Mouse (Mus musculus): ENCODE measurements at regions not wholly inside any gene's neighbourhood (a gene's known extent, or its start where the extent isn't known, plus 50 kb on each side); places are given as distances from the start of the nearest gene placed in this dataset.
"Not testable (repeated sequence)": the region's sequence is repeated elsewhere in the genome, so short reads cannot be mapped to it uniquely, and the experiment has no call there.

DNA sequence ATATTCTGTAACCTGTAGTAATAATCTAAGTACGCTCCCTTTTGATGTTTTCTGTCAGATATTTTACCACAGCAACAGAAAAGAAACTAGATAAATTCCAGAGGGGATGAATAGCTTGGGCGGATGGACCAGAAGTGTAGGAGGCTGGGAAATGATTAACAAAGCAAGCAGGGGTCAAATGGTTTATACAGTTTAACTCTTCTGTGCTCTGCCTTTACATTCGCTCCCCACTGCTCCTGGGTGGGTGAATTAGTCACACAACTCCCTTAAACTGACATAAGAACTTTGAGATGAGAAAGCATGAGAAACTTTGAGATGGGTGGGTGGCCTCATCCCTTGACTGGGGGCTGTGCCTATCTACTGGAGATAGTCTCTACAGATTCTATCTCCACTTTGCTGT, 235.4 kb upstream of the Rarb start:
- ATAC-seq (ENCODE audit: insufficient number of reproducible peaks, low FRiP score, low TSS enrichment, low read depth) = no peak
- H3K4me3 ChIP-seq = no peak overlapping the region
- no peak overlapping the region for H3K9ac ChIP-seq
- H3K27ac ChIP-seq = no peak overlapping the region
- 81% methylated on average over 3 of the region's 3 CpGs for WGBS
- no peaks in the 10 kb centered on the region for H3K4me1 ChIP-seq
- no peaks in the 10 kb centered on the region for H3K36me3 ChIP-seq
- H3K27me3 ChIP-seq = no peaks in the 10 kb centered on the region
- no peak overlapping the region for H3K4me2 ChIP-seq
- no peaks in the 10 kb centered on the region for H3K9me3 ChIP-seq

DNA sequence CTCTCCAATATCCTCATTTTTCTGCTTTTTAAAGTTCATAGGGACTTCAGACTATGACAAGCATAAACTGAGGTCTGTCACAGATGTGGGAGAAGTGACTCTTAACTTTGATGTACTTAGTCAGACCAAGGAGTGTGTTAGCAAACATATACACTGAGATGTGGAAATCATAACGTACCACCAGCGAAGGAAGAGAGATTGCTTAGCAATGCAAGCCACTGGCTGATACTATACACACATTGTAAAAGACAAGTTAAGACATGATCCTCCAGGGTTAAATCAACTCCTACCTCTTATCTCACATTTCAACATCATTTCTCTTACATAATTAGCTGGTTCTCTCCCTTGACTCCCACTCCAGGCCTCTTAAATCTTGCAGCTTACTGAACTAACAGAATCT, 227.9 kb upstream of the Rarb start:
- H3K9ac ChIP-seq = no peak overlapping the region
- 78% methylated on average over 2 of the region's 2 CpGs for WGBS
- H3K4me2 ChIP-seq = no peak overlapping the region
- H3K36me3 ChIP-seq = no peaks in the 10 kb centered on the region
- H3K27me3 ChIP-seq = no peaks in the 10 kb centered on the region
- no peaks in the 10 kb centered on the region for H3K9me3 ChIP-seq
- no peaks in the 10 kb centered on the region for H3K4me1 ChIP-seq
- no peak overlapping the region for H3K27ac ChIP-seq
- no peak for ATAC-seq (ENCODE audit: insufficient number of reproducible peaks, low FRiP score, low TSS enrichment, low read depth)
- no peak overlapping the region for H3K4me3 ChIP-seq

DNA sequence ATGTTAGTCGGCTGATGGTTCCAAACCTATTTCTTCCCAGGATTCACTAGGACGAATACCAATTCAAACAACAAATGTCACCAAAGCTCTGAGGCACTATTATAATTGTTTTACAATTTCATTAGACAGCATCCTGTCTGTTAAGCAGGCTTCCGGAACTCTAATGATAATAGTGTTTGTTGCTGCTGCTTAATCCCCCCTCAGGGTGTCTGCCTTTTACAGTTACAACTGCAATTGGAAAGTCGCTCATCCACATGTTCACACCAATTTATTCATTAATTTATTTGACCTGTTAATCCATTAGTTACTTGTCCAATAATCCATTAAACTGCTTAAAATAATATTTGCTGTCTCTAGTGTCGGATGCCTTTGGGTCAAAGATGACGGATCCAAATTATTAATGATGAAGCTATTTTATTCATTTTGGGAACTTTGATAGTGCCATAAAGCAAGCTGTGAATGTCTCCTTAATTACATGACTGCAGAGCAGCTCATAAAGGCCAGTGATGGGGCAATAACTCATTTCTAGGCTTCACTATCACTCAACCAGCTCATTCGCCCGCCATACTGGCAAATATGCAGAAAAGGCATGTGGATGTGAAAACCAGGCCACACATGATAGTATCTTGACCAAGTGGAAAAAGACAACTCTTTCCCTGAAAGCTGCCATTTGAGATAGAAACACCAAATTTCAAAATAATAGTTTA, 226.6 kb upstream of the Rarb start:
- WGBS = 65% methylated on average over 8 of the region's 8 CpGs
- Histone ChIP-seq H3K27me3 (no peaks in the 10 kb centered on the region), H3K27ac (no peak overlapping the region), H3K4me2 (no peak overlapping the region), H3K4me1 (no peaks in the 10 kb centered on the region), H3K9me3 (no peaks in the 10 kb centered on the region), H3K36me3 (no peaks in the 10 kb centered on the region), H3K4me3 (no peak overlapping the region), H3K9ac (no peak overlapping the region)
- ATAC-seq (ENCODE audit: insufficient number of reproducible peaks, low FRiP score, low TSS enrichment, low read depth) = no peak

DNA sequence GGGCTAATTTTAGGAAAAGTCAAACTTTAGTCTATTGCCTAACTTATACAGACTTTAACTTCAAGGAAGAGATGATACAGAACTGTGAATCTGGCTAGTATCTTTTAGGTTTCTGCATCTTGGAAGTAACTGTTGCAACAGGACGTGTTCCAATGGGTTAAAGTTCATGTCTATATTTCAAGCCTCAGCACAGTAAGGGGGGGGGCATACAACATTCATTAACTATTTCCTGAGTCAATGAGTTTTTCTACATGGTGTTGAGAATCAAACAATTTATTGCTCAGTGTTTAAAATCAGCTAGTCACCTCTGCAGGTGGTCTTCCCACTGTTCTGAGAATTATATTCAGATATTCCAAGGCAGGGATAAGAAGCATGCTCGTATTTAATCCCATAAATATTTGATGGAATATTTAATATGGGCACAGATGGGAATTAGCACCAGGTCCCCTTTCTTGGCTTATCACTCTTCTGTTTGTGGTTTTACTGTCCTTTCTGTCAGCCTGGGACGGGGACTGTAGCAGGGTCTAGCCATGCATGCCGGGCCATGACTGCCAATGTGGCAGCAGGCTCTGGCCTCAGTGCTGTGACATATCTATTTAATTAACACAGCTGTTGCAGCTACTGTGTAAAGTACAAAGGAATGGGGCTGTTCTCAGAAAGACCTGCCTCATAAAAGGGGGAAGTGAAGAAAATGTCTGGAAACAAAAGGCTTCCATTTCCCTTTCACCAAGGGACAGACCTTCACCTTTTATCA, 201.8 kb upstream of the Rarb start:
- Histone ChIP-seq H3K36me3 (no peaks in the 10 kb centered on the region), H3K9me3 (no peaks in the 10 kb centered on the region), H3K9ac (no peak overlapping the region), H3K4me3 (no peak overlapping the region), H3K27ac (no peak overlapping the region), H3K4me1 (no peaks in the 10 kb centered on the region), H3K4me2 (no peak overlapping the region), H3K27me3 (no peaks in the 10 kb centered on the region)
- no peak for ATAC-seq (ENCODE audit: insufficient number of reproducible peaks, low FRiP score, low TSS enrichment, low read depth)
- 34% methylated on average over 4 of the region's 4 CpGs for WGBS

DNA sequence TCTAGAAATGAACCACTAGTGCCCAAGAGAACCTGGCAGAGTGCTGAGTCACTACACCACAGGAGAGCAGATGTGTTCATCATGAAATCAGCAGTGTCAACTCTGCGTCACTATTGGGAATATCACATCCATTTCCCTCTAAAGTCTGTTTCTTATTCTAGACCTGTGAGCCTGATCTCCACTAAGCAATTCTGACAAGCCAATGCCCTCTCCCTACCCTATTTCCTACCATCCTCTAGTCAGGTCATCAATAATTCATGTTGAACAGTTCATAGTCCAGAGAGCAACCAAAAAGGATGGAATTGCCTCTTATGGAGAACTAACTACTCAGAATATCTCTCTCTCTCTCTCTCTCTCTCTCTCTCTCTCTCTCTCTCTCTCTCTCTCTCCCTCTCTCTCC, 194.0 kb upstream of the Rarb start:
- Histone ChIP-seq H3K4me1 (no peaks in the 10 kb centered on the region), H3K36me3 (no peaks in the 10 kb centered on the region), H3K9ac (no peak overlapping the region), H3K27ac (no peak overlapping the region), H3K27me3 (no peaks in the 10 kb centered on the region), H3K4me2 (no peak overlapping the region), H3K9me3 (no peaks in the 10 kb centered on the region), H3K4me3 (no peak overlapping the region)
- whole genome bisulfite sequencing = 100% methylated on average over 1 of the region's 1 CpGs
- no peak for ATAC-seq (ENCODE audit: insufficient number of reproducible peaks, low FRiP score, low TSS enrichment, low read depth)

DNA sequence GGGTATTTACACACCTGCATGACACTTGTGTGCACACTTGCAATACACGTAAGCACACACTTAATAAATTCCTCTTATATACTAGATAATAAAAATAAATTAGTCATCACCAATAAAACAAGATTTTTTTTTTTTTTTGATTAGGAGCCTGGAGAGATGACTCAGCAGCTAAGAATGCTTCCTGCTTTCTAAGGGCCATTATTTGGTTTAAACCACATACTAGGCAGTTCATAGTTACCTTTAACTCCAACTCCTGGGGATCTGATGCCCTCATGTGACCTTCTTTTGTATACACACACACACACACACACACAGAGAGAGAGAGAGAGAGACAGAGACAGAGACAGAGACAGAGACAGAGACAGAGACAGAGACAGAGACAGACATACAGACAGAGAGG, 193.2 kb upstream of the Rarb start:
- no peaks in the 10 kb centered on the region for H3K9me3 ChIP-seq
- no peaks in the 10 kb centered on the region for H3K4me1 ChIP-seq
- no peak for ATAC-seq (ENCODE audit: insufficient number of reproducible peaks, low FRiP score, low TSS enrichment, low read depth)
- H3K27ac ChIP-seq = no peak overlapping the region
- no peaks in the 10 kb centered on the region for H3K27me3 ChIP-seq
- H3K36me3 ChIP-seq = no peaks in the 10 kb centered on the region
- no peak overlapping the region for H3K9ac ChIP-seq
- H3K4me3 ChIP-seq = no peak overlapping the region
- 48% methylated on average over 1 of the region's 1 CpGs for WGBS
- H3K4me2 ChIP-seq = no peak overlapping the region

DNA sequence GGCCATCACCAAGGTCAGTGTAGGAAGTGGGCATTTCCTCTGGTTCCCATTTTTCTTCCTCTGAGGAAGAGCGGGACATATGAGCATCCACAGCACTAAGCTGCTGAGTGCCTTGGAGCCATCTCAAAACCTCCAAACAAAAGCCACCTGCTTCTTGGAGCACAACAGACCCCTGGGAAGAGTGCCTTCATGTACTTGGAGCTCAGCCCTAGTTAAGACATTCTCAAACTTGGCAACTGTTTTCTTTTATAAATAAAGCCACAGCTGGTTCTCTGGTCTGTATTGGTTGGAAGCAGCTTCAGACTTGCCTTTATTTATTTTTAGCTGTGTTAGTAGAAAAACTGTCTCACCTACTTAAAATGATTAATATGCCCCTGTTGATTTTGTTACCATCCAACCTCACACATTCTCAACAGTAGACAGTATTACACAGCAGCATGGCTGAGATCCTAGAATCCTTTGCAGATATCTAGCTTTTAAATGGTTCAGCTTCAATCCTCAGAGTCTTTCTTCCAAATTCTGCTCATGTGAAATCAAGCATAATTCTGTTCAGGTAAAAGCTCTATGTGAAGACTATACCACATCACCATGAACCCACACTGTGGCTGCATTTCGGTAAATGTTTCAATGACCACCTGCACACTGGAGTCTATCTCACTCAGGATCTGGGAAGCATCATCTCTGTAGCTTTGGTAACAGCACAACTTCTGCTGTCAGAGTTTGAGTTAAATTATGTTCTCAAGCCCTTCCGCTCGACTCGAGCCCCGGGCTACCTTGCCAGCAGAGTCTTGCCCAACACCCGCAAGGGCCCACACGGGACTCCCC, 186.4 kb upstream of the Rarb start:
- no peak overlapping the region for H3K27ac ChIP-seq
- H3K27me3 ChIP-seq = no peaks in the 10 kb centered on the region
- 67% methylated on average over 8 of the region's 8 CpGs for WGBS
- H3K9me3 ChIP-seq = no peaks in the 10 kb centered on the region
- 0 out of 2 replicates have a peak, but pooled peaks have one; percentile 44 for ATAC-seq (ENCODE audit: insufficient number of reproducible peaks, low FRiP score, low TSS enrichment, low read depth)
- no peak overlapping the region for H3K4me3 ChIP-seq
- peaks cover 4% of the 10 kb centered on the region; the same call in 1 of the 2 replicates for H3K4me1 ChIP-seq
- no peaks in the 10 kb centered on the region for H3K36me3 ChIP-seq
- H3K9ac ChIP-seq = no peak overlapping the region
- H3K4me2 ChIP-seq = no peak overlapping the region

DNA sequence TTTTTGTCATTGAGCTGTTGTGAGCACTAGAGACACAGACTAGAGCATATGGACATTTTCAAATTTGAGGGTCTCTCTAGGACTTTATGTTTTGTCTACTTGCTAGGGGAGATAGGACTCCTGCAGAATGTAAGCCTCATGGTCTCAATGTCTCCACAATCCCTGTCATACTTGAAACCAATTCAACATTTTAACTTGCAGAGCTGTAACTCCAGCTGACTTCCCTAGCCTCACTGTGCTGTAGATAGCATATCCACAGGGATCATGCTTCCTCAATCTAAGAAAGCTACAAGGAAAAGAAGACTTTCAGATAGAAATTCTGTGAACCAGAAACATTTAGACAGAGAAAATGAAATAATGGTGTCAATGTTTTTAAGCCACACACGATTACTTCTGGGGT, 185.8 kb upstream of the Rarb start:
- H3K4me1 ChIP-seq = peaks cover 4% of the 10 kb centered on the region; the same call in 1 of the 2 replicates
- H3K9me3 ChIP-seq = no peaks in the 10 kb centered on the region
- WGBS = 79% methylated on average over 1 of the region's 1 CpGs
- H3K9ac ChIP-seq = no peak overlapping the region
- H3K27me3 ChIP-seq = no peaks in the 10 kb centered on the region
- no peaks in the 10 kb centered on the region for H3K36me3 ChIP-seq
- no peak overlapping the region for H3K4me3 ChIP-seq
- H3K4me2 ChIP-seq = no peak overlapping the region
- no peak overlapping the region for H3K27ac ChIP-seq
- no peak for ATAC-seq (ENCODE audit: insufficient number of reproducible peaks, low FRiP score, low TSS enrichment, low read depth)

DNA sequence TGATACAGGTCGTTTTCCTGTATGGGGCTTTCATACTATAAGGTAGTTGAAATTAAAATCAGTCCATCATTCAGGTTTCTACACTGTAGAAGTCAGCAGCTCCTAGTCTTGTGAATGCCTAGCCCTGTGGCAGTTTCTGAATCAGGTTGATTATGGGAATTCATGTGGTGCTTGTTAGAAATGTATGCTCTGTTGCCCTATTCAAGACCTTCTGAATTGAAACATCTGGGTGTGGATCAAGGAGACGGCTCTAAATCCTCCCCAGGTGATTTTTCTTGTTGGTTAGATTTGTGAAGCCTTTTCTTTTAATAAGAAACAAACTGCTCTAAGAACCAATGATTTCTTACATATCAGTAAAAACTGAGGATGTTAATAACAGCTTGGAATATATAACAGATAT, 177.8 kb upstream of the Rarb start:
- no peaks in the 10 kb centered on the region for H3K27me3 ChIP-seq
- H3K4me2 ChIP-seq = no peak overlapping the region
- no peak overlapping the region for H3K4me3 ChIP-seq
- no peaks in the 10 kb centered on the region for H3K4me1 ChIP-seq
- ATAC-seq (ENCODE audit: insufficient number of reproducible peaks, low FRiP score, low TSS enrichment, low read depth) = no peak
- no peak overlapping the region for H3K9ac ChIP-seq
- H3K27ac ChIP-seq = no peak overlapping the region
- WGBS = 43% methylated on average over 2 of the region's 2 CpGs
- H3K36me3 ChIP-seq = no peaks in the 10 kb centered on the region
- H3K9me3 ChIP-seq = no peaks in the 10 kb centered on the region

DNA sequence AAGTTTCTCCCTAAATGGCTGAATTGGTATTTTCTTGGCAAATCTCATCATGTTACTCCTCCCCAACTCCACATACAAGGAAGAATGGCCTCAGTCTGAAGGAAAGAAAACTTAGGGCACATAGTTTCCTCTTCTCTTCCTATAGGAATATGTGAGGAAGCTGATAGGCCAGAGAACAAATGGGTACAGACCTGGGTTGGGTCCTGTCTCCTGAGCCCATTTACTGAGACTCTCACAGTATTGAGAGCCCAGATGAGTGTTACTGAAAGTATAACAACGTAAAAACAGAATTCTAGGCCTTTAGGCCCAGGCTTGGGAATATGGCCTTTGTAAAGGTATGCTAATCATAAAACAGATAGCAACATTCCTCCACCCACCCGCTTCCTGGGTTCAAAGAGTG, 152.0 kb upstream of the Rarb start:
- H3K4me1 ChIP-seq; H3K4me3 ChIP-seq; ATAC-seq (ENCODE audit: insufficient number of reproducible peaks, low FRiP score, low TSS enrichment, low read depth); H3K4me2 ChIP-seq; H3K36me3 ChIP-seq; H3K9ac ChIP-seq; H3K27ac ChIP-seq; H3K27me3 ChIP-seq; H3K9me3 ChIP-seq: not testable (repeated sequence)
- 90% methylated on average over 2 of the region's 2 CpGs for WGBS

DNA sequence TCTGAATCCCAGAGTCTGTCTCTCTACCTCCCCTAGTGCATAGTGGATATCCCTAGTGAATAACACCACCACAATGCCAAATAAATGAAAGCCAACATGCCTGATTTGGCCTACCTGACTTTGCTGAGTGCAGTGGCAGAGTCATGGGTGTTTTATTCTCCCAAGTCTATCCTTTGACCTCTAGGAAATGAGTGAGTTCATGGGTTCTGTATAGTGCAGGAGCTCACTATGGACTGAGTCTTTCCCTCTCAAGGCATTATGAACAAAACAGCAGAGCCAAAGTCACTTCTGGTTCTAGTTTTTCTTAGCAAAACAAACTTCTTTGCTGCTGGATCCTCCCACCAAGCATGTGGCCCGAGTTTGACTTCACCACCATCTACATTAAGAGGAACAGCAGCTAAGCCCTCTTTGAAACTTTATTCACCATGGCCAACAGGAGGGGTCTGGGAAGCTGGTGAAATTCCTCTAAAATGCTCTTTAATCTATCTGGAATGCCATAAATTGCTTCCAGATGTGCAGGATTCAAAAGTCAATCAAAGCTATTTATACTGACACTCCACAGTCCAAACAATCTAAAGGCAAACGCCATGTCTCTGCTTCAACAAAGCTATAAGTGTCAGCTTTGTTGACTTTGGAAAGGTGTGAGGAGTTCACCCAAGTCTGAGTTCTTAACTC, 145.9 kb upstream of the Rarb start:
- Histone ChIP-seq H3K4me3 (no peak overlapping the region), H3K4me2 (no peak overlapping the region), H3K4me1 (peaks cover 20% of the 10 kb centered on the region; the same call in 1 of the 2 replicates), H3K9me3 (no peaks in the 10 kb centered on the region), H3K27ac (peak overlapping the region; percentile 57), H3K27me3 (no peaks in the 10 kb centered on the region), H3K9ac (no peak overlapping the region), H3K36me3 (no peaks in the 10 kb centered on the region)
- WGBS = 5% methylated on average over 2 of the region's 2 CpGs
- ATAC-seq (ENCODE audit: insufficient number of reproducible peaks, low FRiP score, low TSS enrichment, low read depth) = 0 out of 2 replicates have a peak, but pooled peaks have one; percentile 52

All from limb, embryonic 15.5 days (tissue).